Mouse (Mus musculus) heart, embryonic 16.5 days (tissue): ENCODE measurements around the gene Nmnat2. TPM values are rescaled to one million over a fixed set of nuclear protein-coding genes. Genes with fewer than 3 reads are reported as not detected.

Experiments
- ATAC-seq: fragments of 200-750 bp; cut with Nextera tagmentation; replicated peaks from 2 replicates; pipeline ENCODE4 v1.8.0; 2017; ENCODE audit warnings: moderate number of reproducible peaks; ENCODE audit not compliant: insufficient read depth, low FRiP score; ENCODE audit errors: extremely low read depth
- H3K27ac ChIP-seq: fragments of 300-500 bp; sonication (generic); 2 replicates; pipeline ENCODE4 v1.5.1; 2014; ENCODE audit warnings: mild to moderate bottlenecking, low read length, control low read depth, moderate library complexity
- H3K27me3 ChIP-seq: fragments of 300-500 bp; sonication (generic); 2 replicates; pipeline ENCODE4 v1.6.1; 2014; ENCODE audit warnings: low read length, mixed read lengths; ENCODE audit not compliant: control insufficient read depth, insufficient read depth
- H3K36me3 ChIP-seq: fragments of 300-500 bp; sonication (generic); 2 replicates; pipeline ENCODE4 v1.6.1; 2014; ENCODE audit not compliant: control insufficient read depth, insufficient read depth
- H3K4me1 ChIP-seq: fragments of 300-500 bp; sonication (generic); 2 replicates; pipeline ENCODE4 v1.6.1; 2014; ENCODE audit warnings: low read length, mixed read lengths; ENCODE audit not compliant: control insufficient read depth, insufficient read depth
- H3K4me2 ChIP-seq: fragments of 300-500 bp; sonication (generic); 2 replicates; pipeline ENCODE4 v1.6.1; 2014; ENCODE audit warnings: low read depth, mild to moderate bottlenecking, control low read depth, low read length
- H3K4me3 ChIP-seq: fragments of 300-500 bp; sonication (generic); 2 replicates; pipeline ENCODE4 v1.5.1; 2014; ENCODE audit warnings: mild to moderate bottlenecking, control low read depth, low read length
- H3K9ac ChIP-seq: fragments of 300-500 bp; sonication (generic); 2 replicates; pipeline ENCODE4 v1.6.1; 2014; ENCODE audit warnings: low read length, control low read depth
- H3K9me3 ChIP-seq: fragments of 300-500 bp; sonication (generic); replicated peaks from 2 replicates; pipeline ENCODE4 v1.6.1; 2016; ENCODE audit warnings: low read length; ENCODE audit not compliant: control insufficient read depth
- WGBS: fragments of 180-500 bp; shearing (Covaris S2); extraction: QIAGEN DNeasy Blood & Tissue Kit; methylation state at CpG from one replicate; pipeline ENCODE4 v1.1.7; 2014; 5-methylcytosine and 5-hydroxymethylcytosine counted together
- polyA plus RNA-seq: library from polyadenylated mRNA; unstranded; fragments of >200 nt; fragmentation: Nextera tagmentation; extraction: Ambion mirVana; gene quantifications from 2 replicates; pipeline ENCODE4 v1.2.1, GENCODE M21; 2015

Gene Nmnat2
- polyA plus RNA-seq, 1 experiment from 2014 or later = 0.58 TPM

- Histone ChIP-seq H3K9ac (no peak overlapping the region), H3K4me1 (peaks cover 15% of the 10 kb centered on the region), H3K9me3 (no peaks in the 10 kb centered on the region), H3K27me3 (no peaks in the 10 kb centered on the region), H3K4me2 (no peak overlapping the region), H3K36me3 (no peaks in the 10 kb centered on the region), H3K27ac (no peak overlapping the region), H3K4me3 (no peak overlapping the region)
- 72% methylated on average over 12 of the region's 12 CpGs for WGBS
- ATAC-seq = no peak
Measured at GRCm38 (mm10) chr1:153104804-153105203, 150.0 kb downstream of the Nmnat2 start.

GRCm38 (mm10) chr1:153107866-153108265, 153.1 kb downstream of the Nmnat2 start:
- H3K4me1 ChIP-seq = peaks cover 9% of the 10 kb centered on the region
- no peaks in the 10 kb centered on the region for H3K36me3 ChIP-seq
- H3K9me3 ChIP-seq = no peaks in the 10 kb centered on the region
- no peak overlapping the region for H3K4me3 ChIP-seq
- no peaks in the 10 kb centered on the region for H3K27me3 ChIP-seq
- H3K27ac ChIP-seq = no peak overlapping the region
- WGBS = 42% methylated on average over 7 of the region's 7 CpGs
- no peak overlapping the region for H3K9ac ChIP-seq
- ATAC-seq = no peak
- H3K4me2 ChIP-seq = no peak overlapping the region

- Histone ChIP-seq H3K4me1 (peaks cover 9% of the 10 kb centered on the region), H3K4me2 (no peak overlapping the region), H3K4me3 (no peak overlapping the region), H3K9ac (no peak overlapping the region), H3K27ac (no peak overlapping the region), H3K9me3 (no peaks in the 10 kb centered on the region), H3K27me3 (no peaks in the 10 kb centered on the region), H3K36me3 (no peaks in the 10 kb centered on the region)
- WGBS = 85% methylated on average over 5 of the region's 5 CpGs
- no peak for ATAC-seq
Measured at GRCm38 (mm10) chr1:153109346-153109745, 154.6 kb downstream of the Nmnat2 start.

GRCm38 (mm10) chr1:153109836-153110235, 155.0 kb downstream of the Nmnat2 start:
- Histone ChIP-seq H3K27ac (no peak overlapping the region), H3K4me3 (no peak overlapping the region), H3K4me1 (peaks cover 9% of the 10 kb centered on the region), H3K4me2 (no peak overlapping the region), H3K9me3 (no peaks in the 10 kb centered on the region), H3K36me3 (no peaks in the 10 kb centered on the region), H3K27me3 (no peaks in the 10 kb centered on the region), H3K9ac (no peak overlapping the region)
- 42% methylated on average over 3 of the region's 3 CpGs for WGBS
- no peak for ATAC-seq

- Histone ChIP-seq H3K27me3 (no peaks in the 10 kb centered on the region), H3K36me3 (no peaks in the 10 kb centered on the region), H3K9ac (no peak overlapping the region), H3K4me3 (no peak overlapping the region), H3K4me2 (no peak overlapping the region), H3K27ac (no peak overlapping the region), H3K9me3 (no peaks in the 10 kb centered on the region), H3K4me1 (peaks cover 3% of the 10 kb centered on the region; the same call in 1 of the 2 replicates)
- ATAC-seq = no peak
- 67% methylated on average over 4 of the region's 4 CpGs for WGBS
Measured at GRCm38 (mm10) chr1:153111596-153111995, 156.8 kb downstream of the Nmnat2 start.

- Histone ChIP-seq H3K27ac (no peak overlapping the region), H3K4me1 (no peaks in the 10 kb centered on the region), H3K27me3 (no peaks in the 10 kb centered on the region), H3K9ac (no peak overlapping the region), H3K4me3 (no peak overlapping the region), H3K36me3 (no peaks in the 10 kb centered on the region), H3K4me2 (no peak overlapping the region), H3K9me3 (no peaks in the 10 kb centered on the region)
- WGBS = 89% methylated on average over 8 of the region's 8 CpGs
- no peak for ATAC-seq
Measured at GRCm38 (mm10) chr1:153115315-153115714, 160.5 kb downstream of the Nmnat2 start.

- WGBS = 74% methylated on average over 6 of the region's 6 CpGs
- Histone ChIP-seq H3K27ac (no peak overlapping the region), H3K9ac (no peak overlapping the region), H3K9me3 (no peaks in the 10 kb centered on the region), H3K36me3 (0 out of 2 replicates have a peak, but pooled peaks cover 6% of the 10 kb centered on the region), H3K27me3 (no peaks in the 10 kb centered on the region), H3K4me1 (no peaks in the 10 kb centered on the region), H3K4me3 (no peak overlapping the region), H3K4me2 (no peak overlapping the region)
- no peak for ATAC-seq
Measured at GRCm38 (mm10) chr1:153120544-153120943, 165.8 kb downstream of the Nmnat2 start.

DNA sequence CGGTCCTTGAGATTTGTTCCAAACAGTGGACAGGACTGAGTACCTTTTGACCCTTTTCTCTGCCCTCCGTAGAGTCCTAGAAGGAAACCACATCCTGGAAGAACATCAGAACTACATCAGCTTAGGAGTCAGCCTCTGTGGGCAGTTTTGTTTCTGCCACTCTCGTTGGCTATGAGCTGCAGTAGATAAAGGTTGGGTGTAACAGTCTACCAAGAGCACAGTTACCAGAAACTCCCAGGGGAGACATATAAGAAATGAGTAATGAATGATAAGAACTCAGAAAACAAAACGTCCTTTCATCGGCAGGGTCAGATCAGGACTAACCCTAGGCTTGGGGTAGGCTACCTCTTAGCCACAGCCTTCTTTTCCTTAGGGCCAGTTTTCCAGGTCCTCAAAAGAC, 166.5 kb downstream of the Nmnat2 start:
- H3K4me1 ChIP-seq = no peaks in the 10 kb centered on the region
- H3K4me2 ChIP-seq = no peak overlapping the region
- H3K9me3 ChIP-seq = no peaks in the 10 kb centered on the region
- H3K36me3 ChIP-seq = 0 out of 2 replicates have a peak, but pooled peaks cover 6% of the 10 kb centered on the region
- no peak overlapping the region for H3K4me3 ChIP-seq
- H3K9ac ChIP-seq = no peak overlapping the region
- 61% methylated on average over 5 of the region's 5 CpGs for WGBS
- H3K27ac ChIP-seq = no peak overlapping the region
- H3K27me3 ChIP-seq = no peaks in the 10 kb centered on the region
- no peak for ATAC-seq

- WGBS = 86% methylated on average over 4 of the region's 4 CpGs
- Histone ChIP-seq H3K27ac (no peak overlapping the region), H3K4me1 (peaks cover 3% of the 10 kb centered on the region; the same call in 1 of the 2 replicates)
Measured at GRCm38 (mm10) chr1:153122764-153123163, 168.0 kb downstream of the Nmnat2 start.

More at GRCm38 (mm10) chr1:153122764-153123163, 168.0 kb downstream of the Nmnat2 start:
- no peak for ATAC-seq
- Histone ChIP-seq H3K9ac (no peak overlapping the region), H3K4me2 (no peak overlapping the region), H3K27me3 (no peaks in the 10 kb centered on the region), H3K9me3 (no peaks in the 10 kb centered on the region), H3K36me3 (0 out of 2 replicates have a peak, but pooled peaks cover 6% of the 10 kb centered on the region), H3K4me3 (no peak overlapping the region)
